Comparison of ENCODE assay signal across 10 mouse cellular contexts in genomic region chr5:33211254-33211653, GRCm38 (mm10). TPM values are rescaled to one million over a fixed set of nuclear protein-coding genes. Genes with fewer than 3 reads are reported as not detected.
"Had no signal": no experiment of that assay in that cellular context is flagged by ENCODE, and none has a peak within 500 bp of the region (broad histone marks: within the 10 kb centered on the region; RNA-seq: fewer than 3 reads in every experiment).

No protein-coding gene starts in this region.

- DNase-seq: liver, postnatal 0 days; lung, adult 2 months; lung, postnatal 14 days; lung, postnatal 36 days; right cerebral cortex, postnatal 14 days; thymus, adult 2 months; thymus, postnatal 25 days; thymus, postnatal 4 days had no signal

RNA-seq across cellular contexts. Expression of gene Spon2, which starts 7.0 kb away (rescaled TPM):
- total RNA-seq: monocyte, adult 5-6 weeks; neutrophil, adult 5-6 weeks had no signal
